Mouse (Mus musculus) c-Kit-negative CD71-positive TER-119-positive erythroid progenitor cells, embryonic 14.5 days (primary cell): Measurements from ENCODE around the gene Gm49661.

Experiments used
- DNase-seq: peaks from one replicate; pipeline ENCODE4 v3.0.0-alpha.2; 2013; ENCODE audit warnings: low read depth, low spot score

The Gm49661 gene

GRCm38 (mm10) chr8:84934860-84935259, 34.4 kb downstream of the Gm49661 start:
- no peak for DNase-seq

- no peak for DNase-seq
Observed at GRCm38 (mm10) chr8:84933767-84934559, 35.3 kb downstream of the Gm49661 start.

GRCm38 (mm10) chr8:84930582-84930981, 38.7 kb downstream of the Gm49661 start:
- no peak for DNase-seq

GRCm38 (mm10) chr8:84928456-84929306, 40.6 kb downstream of the Gm49661 start:
- no peak for DNase-seq

- DNase-seq: no peak
Observed at GRCm38 (mm10) chr8:84927513-84927912, 41.7 kb downstream of the Gm49661 start.

- DNase-seq: no peak
Observed at GRCm38 (mm10) chr8:84925557-84925956, 43.7 kb downstream of the Gm49661 start.

- no peak for DNase-seq
Observed at GRCm38 (mm10) chr8:84921596-84921995, 47.6 kb downstream of the Gm49661 start.

GRCm38 (mm10) chr8:84918646-84919045, 50.6 kb downstream of the Gm49661 start:
- no peak for DNase-seq

- DNase-seq: no peak
Observed at GRCm38 (mm10) chr8:84917781-84918180, 51.5 kb downstream of the Gm49661 start.
